Mouse (Mus musculus) naive thymus-derived CD4-positive, alpha-beta T cell, adult 2 months (primary cell): ENCODE results near the gene Pnmt.
"Not testable (repeated sequence)": the region's sequence is repeated elsewhere in the genome, so short reads cannot be mapped to it uniquely, and the experiment has no call there.

Experiments
- DNase-seq: peaks from one replicate; pipeline ENCODE4 v3.0.0-alpha.2; 2011; ENCODE audit warnings: low read depth

Pnmt gene

DNA sequence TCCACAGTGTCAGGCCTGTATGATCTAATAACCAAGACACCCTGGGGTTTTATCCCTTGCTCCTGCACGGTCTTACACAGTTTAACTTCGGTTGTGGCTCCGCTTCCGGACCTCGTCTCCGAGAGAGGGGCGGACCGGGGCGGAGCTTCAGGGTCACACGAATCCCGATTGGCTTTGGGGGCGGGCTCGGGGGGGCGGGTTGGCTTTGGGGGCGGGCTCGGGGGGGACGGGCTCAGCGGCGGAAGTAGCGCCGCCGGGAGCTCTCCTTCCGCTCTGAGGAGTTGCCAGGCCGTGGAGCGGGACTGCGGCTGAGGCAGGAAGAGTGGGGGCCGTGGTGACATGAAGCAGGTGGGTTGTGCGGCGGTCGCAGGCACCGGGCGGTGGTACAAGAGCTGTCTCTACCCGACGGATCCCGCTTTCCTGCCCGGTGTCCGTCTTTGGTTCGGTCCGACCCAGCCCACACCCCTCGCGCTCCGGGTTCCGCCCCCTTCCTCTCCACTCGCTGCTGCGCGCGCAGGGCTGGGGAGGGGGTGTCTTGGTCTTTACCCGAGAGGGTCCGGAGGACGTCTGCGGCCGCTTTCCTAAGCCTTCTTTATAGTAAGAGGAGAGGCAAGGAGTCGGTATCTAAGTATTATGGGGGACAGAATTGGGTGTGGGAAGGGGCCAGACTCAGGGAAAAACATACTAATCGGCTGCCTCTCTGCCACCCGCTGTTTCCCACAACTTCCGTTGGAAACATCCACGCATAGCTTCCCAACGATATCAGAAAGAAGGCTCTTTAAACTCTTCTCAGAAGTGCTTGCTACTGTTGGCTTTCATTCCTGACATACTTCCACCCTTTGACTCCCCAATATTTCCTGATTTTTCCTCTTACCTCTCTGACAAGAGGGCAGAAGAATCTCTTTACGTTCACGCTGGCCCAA lies 27.8 kb upstream of the Pnmt start, which contains the start of gene Stard3:
Stard3 (plus strand) TSS at position 208 of the 923 bp plus-strand sequence.
- peak; percentile 95 for DNase-seq

DNA sequence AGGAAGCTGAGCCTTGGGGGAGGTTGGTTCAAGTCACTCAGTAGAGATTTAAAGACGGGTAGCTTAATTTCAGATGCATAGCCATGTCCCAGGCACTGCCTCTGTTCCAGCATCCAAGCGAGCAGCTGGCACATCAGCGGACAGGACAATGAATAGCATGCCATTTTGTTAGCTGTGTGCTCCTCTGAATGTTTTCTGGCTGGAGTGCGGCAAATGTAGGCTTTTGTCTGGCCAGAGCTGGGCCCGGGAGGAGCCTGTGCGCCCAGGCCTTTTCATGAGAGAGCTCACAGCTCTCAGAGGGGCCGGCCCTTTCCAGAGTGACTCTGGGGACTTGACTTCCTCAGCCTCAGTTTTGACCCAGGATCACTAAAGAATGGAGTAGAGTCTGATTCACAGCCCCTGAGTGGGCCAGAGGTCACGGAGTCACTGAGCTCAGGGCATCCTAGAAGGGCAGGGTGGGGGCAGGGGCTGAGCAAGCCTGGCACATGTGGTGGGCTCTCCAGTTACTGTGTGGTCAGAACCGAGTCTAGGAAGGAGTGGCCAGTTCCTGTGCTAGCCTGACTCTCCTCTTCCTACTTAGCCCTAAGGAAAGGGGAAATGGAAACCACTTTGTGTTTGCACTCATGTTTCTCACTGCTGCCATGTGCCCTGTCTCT lies 25.3 kb upstream of the Pnmt start:
- DNase-seq: no peak

DNA sequence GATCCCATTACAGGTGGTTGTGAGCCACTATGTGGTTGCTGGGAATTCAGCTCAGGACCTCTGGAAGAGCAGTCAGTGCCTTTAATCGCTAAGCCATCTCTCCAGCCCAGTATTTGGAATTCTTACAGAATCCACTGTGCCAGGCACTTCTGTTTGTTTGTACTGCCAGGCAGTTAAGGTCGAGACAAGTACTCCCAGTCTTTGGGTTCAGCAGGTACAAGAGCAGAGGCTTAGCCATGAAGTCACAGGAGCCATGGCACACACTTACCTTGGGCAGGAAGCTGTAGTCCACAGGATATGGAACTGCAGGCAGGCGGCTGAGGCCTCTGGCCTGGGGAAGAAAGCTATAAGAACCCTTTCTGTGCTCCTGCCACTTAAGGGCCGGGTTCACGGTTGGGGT lies 22.4 kb upstream of the Pnmt start:
- DNase-seq: no peak

DNA sequence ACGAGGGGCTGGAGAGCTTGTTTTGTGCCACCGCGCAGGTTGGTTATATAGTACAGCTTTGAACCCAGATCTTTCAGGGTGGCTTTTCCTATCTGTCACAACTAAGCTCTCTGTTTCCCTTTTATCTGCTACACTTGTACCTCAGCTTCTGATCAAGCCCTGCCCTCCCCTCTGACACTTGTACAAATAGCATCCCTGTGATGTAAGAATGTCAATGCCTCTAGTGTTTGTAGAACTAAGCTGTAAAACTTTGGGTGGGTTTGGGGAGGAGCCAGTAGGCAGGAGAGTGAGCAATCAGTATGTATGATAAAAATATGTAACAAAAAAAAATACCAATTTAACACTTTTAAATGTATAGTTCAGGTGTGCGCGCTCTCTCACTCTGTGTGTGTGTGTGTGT lies 21.8 kb upstream of the Pnmt start:
- no peak for DNase-seq

DNA sequence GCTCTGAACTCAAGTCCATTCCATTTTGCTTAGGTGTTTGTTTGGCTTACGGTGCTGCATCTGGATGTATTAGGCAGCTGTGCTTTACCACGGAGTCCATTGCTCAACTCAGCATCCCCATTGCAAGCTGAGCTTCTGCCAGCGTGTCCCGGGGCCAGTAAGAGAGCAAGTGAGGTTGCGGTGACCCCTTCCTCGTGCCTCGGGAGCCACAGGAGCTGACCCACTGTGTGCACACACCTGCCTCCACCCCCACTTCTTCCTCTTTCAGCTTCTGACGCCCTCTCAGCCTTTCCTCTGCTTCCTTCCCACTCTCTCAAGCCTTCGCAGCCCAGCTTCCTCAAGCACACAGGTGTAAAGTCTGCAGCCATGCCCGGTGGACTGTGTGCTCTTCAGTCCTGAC lies 20.0 kb upstream of the Pnmt start:
- no peak for DNase-seq

DNA sequence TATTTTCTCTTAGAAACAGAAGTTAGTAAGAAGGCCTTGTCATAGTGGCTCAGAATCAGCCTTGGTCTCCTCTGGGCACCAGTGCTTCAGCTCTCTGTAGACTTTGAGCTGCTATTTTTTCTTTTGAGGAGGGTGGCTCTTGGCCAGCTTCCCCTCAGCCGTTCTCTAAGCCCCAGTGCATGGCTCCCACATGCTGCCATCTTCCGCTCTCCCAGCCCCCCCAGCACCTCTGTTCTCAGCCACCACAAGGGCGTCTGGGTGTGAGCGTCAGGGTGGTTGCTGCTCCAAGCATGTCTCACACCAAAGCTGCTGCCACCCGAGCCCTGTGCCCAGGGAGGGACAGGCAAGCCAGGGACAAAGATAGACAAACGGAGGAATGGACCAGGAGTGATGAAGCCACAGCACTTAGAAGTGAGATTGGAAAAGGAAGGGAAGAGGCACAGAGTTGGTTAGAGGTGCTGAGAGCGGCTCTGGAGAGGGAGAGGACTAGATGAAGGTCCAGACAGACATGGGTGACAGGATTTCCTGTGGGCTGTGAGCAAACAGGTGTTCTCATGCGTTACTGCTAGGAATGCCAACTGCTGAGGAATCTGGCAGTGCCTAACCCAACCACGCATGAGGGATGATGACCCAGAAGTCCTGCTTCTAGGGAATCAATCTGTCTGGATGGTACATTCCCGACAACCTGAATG lies 18.9 kb upstream of the Pnmt start:
- peak; percentile 57 for DNase-seq

DNA sequence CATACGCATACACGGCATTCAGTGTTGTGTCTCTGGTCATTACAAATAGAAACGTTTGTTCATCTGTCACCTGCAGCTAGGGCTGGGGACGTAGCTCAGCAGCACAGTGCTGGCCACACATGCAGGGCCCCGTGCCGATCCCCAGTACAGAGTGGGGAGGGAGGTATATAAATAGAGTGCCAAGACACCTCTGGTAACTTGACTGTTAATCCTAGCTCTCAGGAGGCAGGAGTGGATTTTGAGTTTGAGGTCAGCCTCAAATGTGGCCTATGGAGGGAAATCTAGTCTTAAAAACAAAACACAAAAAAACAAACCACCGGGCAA lies 18.4 kb upstream of the Pnmt start:
- DNase-seq: no peak

DNA sequence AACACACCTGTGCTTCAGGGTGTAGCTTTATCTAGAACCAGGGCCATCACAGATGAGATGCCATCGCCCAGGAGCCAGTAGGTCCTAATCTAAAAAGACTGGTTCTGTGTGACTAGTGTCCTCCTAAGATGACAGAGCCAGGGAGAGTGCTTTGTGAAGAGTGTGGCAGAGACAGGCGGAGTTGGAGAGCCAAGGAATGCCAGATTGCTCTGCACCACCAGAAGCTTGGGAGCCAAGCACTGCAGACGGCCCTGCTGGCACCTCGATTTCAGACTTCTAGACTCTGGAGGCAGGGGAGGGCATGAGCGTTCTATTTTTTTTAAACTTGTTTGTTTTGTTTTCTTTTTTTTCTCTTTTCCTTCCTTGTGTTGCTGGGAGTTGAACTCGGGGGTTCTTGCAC lies 16.9 kb upstream of the Pnmt start:
- DNase-seq: no peak

DNA sequence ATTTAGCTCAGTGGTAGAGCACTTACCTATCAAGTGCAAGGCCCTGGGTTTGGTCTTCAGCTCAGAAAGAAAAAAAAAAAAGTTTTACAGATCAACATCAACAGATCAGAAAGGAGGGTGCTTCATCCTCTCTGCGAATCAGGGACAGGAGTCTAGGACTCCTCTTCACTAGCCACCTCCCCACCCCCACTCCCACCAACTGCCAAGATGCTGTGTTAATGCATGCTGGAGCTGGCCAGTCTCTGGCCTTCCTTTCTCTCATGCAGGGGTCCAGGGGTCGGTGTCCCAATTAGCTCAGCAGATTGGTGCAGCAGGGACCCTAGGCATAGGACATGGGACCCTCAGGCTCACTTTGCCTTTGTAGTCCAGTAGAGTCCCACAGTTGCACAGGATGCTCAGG lies 15.7 kb upstream of the Pnmt start:
- DNase-seq: no peak

DNA sequence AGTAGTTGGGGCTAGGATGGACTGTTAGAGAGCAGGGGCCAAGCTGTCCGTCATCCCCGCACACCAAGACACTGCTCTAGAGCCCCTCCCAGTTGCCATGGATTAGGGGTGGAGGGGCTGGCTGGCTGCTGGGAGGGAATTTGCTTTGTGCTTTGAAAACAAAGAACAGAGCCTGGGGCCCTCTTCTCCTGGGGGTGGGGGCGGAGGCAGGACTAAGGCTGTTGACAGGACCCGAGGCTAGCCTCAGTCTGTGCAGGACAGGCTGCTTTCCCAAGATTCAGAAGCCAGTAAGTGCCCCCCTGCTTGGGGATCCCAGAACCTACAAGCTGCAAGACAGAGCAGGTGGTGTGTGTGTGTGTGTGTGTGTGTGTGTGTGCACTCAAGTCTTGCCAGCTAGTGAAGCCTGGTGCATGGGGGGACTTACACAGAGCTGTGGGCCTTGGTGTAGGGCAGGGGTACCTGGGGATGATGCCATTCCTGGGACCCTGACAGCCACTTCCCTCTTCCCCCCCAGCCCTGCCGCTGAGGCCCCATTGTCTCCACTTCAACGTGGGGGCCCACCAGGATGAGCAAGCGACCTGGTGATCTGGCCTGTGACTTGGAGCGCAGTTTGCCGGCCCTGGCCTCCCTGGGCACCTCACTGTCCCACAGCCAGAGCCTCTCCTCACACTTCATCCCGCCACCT lies 14.6 kb upstream of the Pnmt start:
- DNase-seq: no peak

DNA sequence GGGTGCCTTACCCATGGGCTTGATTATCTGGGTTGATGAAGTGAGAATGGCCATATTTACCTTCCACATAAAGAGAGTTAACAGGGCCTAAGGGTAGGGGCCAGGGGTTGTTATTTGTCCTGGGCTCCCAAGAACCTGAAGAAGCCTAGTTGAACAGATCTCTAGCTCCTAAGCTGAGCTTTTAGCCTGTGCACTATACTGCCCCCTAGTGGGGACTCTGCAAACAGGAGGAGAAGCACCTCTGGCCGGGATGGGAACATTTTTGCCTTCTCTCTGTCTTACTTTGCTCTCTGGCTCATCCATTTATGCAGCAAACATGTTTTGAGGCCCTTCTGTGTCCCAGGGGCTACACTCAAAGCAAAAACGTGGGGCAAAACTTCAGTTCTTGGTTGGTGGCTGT lies 13.8 kb upstream of the Pnmt start:
- DNase-seq: peak; percentile 84

DNA sequence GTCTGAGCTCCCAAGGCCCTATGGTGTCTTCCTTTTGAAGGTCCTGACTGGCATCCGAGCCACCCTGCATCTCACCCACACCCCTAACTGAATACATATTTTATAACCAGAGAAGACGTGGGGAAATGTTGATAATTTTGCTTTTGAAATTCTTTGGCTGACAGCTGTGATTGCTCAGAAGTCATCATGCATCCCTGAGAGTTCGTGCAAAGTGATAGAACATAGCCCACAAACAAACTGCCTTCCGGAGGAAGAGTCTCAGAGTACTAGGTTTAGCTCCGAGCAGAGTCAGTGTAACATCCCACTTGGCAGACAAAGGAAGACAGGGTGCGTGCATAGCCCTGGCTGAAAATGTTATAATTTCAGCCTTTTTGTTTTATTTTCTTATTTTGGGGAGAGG lies 13.0 kb upstream of the Pnmt start:
- DNase-seq: no peak

DNA sequence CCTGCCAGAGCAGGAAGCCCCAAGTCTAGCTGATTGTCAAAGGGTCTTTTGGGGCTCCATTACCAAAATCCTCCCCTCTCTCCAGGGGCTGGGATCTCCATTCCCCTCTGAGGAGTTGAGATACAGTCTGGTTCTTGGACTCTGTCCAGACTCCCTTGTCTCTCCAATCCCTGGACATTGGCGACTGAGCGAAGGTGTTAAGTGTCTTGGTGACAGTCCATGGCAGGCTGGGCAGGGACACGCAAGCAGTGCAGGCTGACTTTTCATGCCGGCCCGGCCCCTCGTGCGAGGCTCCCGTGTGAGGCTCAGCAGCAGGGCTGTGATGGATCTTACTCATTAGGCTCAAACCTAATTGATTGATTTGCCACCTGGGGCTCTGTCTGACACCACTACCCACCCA lies 12.0 kb upstream of the Pnmt start:
- DNase-seq: no peak

DNA sequence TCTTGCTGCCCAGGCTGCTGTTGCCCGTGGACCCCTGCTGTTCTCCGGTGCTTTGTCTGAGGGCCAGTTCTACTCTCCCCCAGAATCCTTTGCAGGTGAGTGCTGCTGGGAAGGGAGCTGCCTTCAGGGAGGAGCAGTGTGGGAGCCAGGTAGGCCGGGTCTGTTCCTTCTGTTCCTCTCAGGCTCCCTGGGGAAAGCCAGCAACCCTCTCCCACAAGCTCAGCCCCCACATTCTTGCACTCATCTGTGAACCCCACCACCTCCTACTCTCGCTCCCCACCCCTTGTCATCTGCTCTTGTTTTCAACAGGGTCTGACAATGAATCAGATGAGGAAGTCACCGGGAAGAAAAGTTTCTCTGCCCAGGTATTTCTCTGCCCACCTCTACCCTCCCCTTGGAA lies 9.5 kb upstream of the Pnmt start:
- no peak for DNase-seq

DNA sequence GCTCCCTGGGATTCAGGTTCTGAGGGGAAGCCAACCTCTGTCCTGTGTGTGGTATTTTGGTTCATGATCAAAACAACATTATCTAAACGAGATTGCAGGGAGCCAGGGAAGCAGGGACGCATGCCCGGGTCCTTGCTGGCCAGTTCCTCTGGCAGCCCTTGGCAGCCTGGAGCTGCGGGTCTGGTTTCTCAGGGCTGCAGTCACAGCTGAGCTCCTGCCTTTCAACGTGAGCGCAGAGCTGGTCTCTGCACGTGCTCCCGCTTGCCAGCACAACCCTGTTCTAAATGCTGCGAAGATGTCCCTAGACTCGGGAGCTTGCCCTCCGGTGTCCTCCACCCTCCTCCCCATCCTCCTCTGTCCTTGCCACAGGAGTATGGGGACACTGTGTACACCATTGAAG lies 8.5 kb upstream of the Pnmt start:
- DNase-seq: no peak

DNA sequence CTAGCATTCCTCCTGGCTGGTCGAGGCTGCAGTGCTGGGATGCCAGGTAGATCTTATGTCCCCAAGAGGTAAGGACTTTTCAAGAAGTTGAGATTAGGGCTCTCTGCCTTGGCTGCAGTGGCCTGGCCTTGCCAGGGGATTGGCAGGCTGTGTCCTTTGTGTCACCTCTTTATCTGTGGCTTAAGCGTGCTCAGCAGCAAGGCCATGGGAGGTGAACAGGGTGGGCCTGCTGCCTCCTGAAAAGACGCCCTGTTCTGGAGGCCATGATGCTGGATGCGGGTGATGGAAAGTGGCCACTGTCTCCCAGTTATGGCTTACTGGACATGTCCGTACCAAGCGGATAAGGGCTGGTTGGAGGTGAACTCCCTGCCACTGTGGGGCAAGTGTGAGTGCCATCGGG lies 6.9 kb upstream of the Pnmt start:
- no peak for DNase-seq

DNA sequence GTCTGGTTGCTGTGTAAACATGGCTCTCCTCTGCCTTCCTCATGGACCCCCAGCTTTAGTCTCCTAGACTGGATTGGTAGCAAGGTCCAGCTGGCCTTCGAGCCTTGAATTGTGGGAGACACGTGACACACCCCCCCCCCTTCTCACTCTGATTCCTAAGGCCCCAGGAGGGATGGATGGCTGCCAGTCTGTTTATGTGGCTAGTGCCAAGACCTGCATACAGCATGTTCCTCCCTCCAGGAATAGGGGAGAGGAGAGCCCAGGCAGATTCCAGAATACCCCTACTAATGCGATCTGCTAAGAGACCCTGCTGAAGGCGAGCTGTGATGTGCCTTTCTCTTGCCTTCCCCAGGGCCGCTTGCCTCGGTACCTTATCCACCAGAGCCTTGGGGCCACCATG lies 6.1 kb upstream of the Pnmt start:
- no peak for DNase-seq

DNA sequence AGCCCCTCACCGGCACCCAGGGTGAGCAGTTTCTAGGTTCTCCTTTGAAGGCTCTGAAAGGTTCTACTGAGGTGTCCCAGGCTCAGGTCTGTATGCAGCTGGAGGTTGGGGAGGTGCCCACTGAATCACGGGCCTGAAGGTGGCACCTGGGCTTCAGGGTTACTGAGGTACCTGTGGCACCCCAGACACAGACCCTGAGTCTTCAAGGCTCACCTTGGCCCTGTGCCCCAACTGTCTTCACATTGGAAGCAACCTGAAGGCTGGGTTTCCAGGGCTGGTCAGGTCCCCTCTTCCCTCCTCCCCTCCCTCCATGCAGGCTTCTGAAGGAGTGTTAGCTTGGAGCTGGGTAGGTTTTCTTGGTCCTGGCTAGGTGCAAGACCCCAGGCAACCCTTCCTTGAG lies 4.6 kb upstream of the Pnmt start:
- DNase-seq: no peak

DNA sequence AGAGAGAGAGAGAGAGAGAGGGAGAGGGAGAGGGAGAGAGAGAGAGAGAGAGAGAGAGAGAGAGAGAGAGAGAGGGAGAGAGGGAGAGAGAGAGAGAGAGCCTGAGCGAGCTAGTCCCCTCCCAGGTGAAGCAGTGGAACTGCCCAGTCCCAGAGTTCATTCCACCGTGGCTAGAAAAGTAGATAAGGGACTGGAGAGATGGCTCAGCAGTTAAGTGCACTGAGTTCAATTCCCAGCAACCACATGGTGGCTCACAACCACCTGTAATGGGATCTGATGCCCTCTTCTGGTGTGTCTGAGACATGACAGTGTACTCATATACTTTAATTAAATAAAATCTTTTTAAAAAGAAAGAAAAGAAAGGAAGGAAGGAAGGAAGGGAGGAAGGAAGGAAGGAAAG lies 3.8 kb upstream of the Pnmt start:
- not testable (repeated sequence) for DNase-seq

DNA sequence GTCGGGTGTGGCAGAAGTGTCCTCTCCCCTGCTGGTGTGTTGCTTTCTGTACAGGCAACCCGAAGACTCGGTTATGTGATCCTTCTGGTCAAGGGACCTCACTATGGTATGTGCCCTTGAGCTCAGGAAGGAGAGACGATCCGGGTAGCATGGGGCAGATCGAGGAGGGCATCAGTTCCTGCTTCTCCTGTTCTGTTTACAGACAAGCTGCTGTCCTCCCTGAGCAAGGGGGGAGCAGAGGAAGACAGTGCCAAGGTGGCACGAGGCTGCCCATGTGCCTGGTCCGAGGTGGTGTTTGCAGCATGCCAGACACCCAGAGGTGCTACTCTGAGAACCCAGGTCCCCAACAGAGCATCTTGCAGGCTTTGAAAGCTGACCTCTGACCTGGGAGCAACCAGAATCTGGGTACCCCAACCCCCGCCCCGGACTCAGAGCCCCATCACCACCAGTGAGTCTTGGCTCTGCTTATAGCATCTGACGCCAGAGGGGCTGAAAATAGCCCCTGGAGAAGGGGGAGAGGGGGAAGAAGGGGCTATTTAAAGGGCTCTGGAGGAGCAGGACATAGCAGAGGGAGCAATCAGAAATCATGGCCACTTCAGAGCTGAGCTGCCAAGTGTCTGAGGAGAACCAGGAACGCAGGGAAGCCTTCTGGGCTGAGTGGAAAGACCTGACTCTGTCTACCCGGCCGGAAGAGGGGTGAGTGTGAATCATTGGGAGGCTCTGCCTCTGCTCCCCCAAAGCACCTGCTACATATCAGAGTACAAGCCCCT lies 2.8 kb upstream of the Pnmt start, which contains the start of gene Tcap:
Tcap (plus strand) TSS at position 551 of the 770 bp plus-strand sequence.
- no peak for DNase-seq

DNA sequence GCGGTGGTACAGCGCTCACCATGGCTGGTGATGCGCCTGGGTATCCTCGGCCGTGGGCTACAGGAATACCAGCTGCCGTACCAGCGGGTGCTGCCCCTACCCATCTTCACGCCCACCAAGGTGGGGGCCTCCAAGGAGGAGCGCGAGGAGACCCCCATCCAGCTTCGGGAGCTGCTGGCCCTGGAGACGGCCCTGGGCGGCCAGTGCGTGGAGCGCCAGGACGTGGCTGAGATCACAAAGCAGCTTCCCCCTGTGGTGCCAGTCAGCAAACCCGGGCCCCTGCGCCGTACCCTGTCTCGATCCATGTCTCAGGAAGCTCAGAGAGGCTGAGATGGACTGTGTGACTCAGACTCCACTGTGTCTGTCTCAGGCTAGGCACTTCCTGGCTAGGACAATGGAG lies 2.0 kb upstream of the Pnmt start:
- DNase-seq: no peak
